In the genomic region with DNA sequence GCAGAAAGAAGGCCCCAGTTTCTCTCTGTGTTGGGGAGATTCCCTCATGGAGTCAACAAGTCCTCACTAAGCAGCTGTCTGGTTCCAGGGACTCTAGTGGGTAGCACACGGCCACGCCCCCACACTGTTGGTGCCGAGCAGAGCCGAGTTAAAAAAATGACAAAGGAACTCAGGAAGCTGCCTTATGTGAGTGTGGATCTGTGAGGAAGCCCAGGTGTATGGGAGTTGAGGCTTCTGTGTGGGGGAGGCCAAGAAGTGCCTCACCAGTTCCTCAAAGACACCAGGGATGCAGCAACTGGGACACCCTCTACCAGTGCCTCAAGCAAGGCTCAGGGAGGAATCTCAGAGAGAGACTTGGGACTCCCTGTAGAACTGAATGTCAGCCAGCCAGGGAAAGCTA, we compare ENCODE assay signal across 26 mouse cellular contexts. TPM values are rescaled to one million over a fixed set of nuclear protein-coding genes. Genes with fewer than 3 reads are reported as not detected.
DNase-seq lines count a peak whose midpoint lies in the region; ATAC-seq lines count a peak whose summit lies in the region.
"Had no signal": no experiment of that assay in that cellular context is flagged by ENCODE, and none has a peak within 500 bp of the region (broad histone marks: within the 10 kb centered on the region; RNA-seq: fewer than 3 reads in every experiment).

No protein-coding gene starts in this region.

- H3K27me3 ChIP-seq in embryonic facial prominence, embryonic 13.5 days: peaks cover 54% of the 10 kb centered on the region
- peaks cover 60% of the 10 kb centered on the region for H3K27me3 ChIP-seq in embryonic facial prominence, embryonic 10.5 days (replicated peaks; ENCODE audit: low read depth, poor library complexity, severe bottlenecking)

- no peak for ATAC-seq in embryonic facial prominence, embryonic 13.5 days (ENCODE audit: insufficient number of reproducible peaks, insufficient read depth, low FRiP score, low TSS enrichment, low read depth)
- ATAC-seq: activated CD4-positive, CD25-positive, alpha-beta regulatory T cell, adult 4 months; forebrain, embryonic 15.5 days; hindbrain, embryonic 16.5 days had no signal

- 70% methylated on average over 4 of the region's 4 CpGs for WGBS in embryonic facial prominence, embryonic 13.5 days
- 87% methylated on average over 4 of the region's 4 CpGs for WGBS in embryonic facial prominence, embryonic 10.5 days

- no peak for DNase-seq in embryonic facial prominence, embryonic 10.5 days (ENCODE audit: low spot score)
- peak; percentile 55 for DNase-seq in layer of hippocampus, adult 9-11 months
- no peak for DNase-seq in layer of hippocampus, postnatal 25 days (ENCODE audit: extremely low spot score in 1 of 2, low spot score in 1 of 2)
- DNase-seq in right cerebral cortex, adult 18-20 months: peak; percentile 52
- DNase-seq in right cerebral cortex, postnatal 14 days: no peak
- DNase-seq in brain, adult 2 months (ENCODE audit: low read depth, low spot score): peak; percentile 54
- DNase-seq in kidney, postnatal 36 days: no peak
- DNase-seq: adrenal gland, adult 8-10 months; adrenal gland, postnatal 25 days; cerebellum, adult 9-10 months; gastrocnemius, adult 2 months; gastrocnemius, postnatal 14 days; heart, adult 18-20 months; heart, postnatal 10 days; heart, postnatal 36 days had no signal

- no peak overlapping the region for H3K4me2 ChIP-seq in embryonic facial prominence, embryonic 13.5 days
- H3K4me2 ChIP-seq: embryonic facial prominence, embryonic 12.5 days; forebrain, embryonic 12.5 days; forebrain, embryonic 15.5 days; heart, embryonic 12.5 days; heart, embryonic 15.5 days; hindbrain, embryonic 13.5 days had no signal

- no peak overlapping the region for H3K27ac ChIP-seq in embryonic facial prominence, embryonic 13.5 days
- no peak overlapping the region for H3K27ac ChIP-seq in embryonic facial prominence, embryonic 10.5 days (replicated peaks)
- H3K27ac ChIP-seq: embryonic facial prominence, embryonic 12.5 days; forebrain, embryonic 12.5 days; forebrain, embryonic 15.5 days; gastrocnemius, adult 2 months; heart, embryonic 15.5 days; hindbrain, embryonic 10.5 days; hindbrain, embryonic 13.5 days had no signal

- peaks cover 34% of the 10 kb centered on the region for H3K4me1 ChIP-seq in embryonic facial prominence, embryonic 13.5 days
- peaks cover 28% of the 10 kb centered on the region for H3K4me1 ChIP-seq in embryonic facial prominence, embryonic 10.5 days

- no peak overlapping the region for H3K4me3 ChIP-seq in embryonic facial prominence, embryonic 13.5 days
- H3K4me3 ChIP-seq in embryonic facial prominence, embryonic 10.5 days: no peak overlapping the region
- H3K4me3 ChIP-seq: embryonic facial prominence, embryonic 12.5 days; erythroblast, embryonic 14.5 days; forebrain, embryonic 12.5 days; forebrain, embryonic 15.5 days; gastrocnemius, adult 2 months; heart, embryonic 12.5 days; heart, embryonic 15.5 days; hindbrain, embryonic 10.5 days; hindbrain, embryonic 13.5 days had no signal

- no peaks in the 10 kb centered on the region for H3K36me3 ChIP-seq in embryonic facial prominence, embryonic 13.5 days
- no peaks in the 10 kb centered on the region for H3K36me3 ChIP-seq in embryonic facial prominence, embryonic 10.5 days (replicated peaks)
- H3K36me3 ChIP-seq: embryonic facial prominence, embryonic 12.5 days; forebrain, embryonic 12.5 days; forebrain, embryonic 15.5 days; heart, embryonic 12.5 days; heart, embryonic 15.5 days; hindbrain, embryonic 10.5 days; hindbrain, embryonic 13.5 days had no signal

- H3K9me3 ChIP-seq in embryonic facial prominence, embryonic 13.5 days: no peaks in the 10 kb centered on the region
- no peaks in the 10 kb centered on the region for H3K9me3 ChIP-seq in embryonic facial prominence, embryonic 10.5 days
- H3K9me3 ChIP-seq: embryonic facial prominence, embryonic 12.5 days; forebrain, embryonic 12.5 days; forebrain, embryonic 15.5 days; heart, embryonic 12.5 days; heart, embryonic 15.5 days; hindbrain, embryonic 10.5 days; hindbrain, embryonic 13.5 days had no signal

- 0 out of 2 replicates have a peak overlapping the region, but pooled peaks have one; percentile 2 for H3K9ac ChIP-seq in embryonic facial prominence, embryonic 13.5 days
- H3K9ac ChIP-seq: embryonic facial prominence, embryonic 12.5 days; forebrain, embryonic 12.5 days; forebrain, embryonic 15.5 days; heart, embryonic 12.5 days; heart, embryonic 15.5 days; hindbrain, embryonic 13.5 days had no signal

RNA-seq across cellular contexts. Expression of a gene that starts 34.8 kb away (rescaled TPM):
- polyA plus RNA-seq in embryonic facial prominence, embryonic 13.5 days (2015; fragmentation: Nextera tagmentation; extraction: Ambion mirVana): 31.9 and 34.8 TPM in 2 replicates
- polyA plus RNA-seq in embryonic facial prominence, embryonic 10.5 days (2016; fragmentation: Nextera tagmentation; extraction: Ambion mirVana): 22.9 and 23.1 TPM in 2 replicates
- 10 to 100 TPM; 17.7 to 17.9 TPM for total RNA-seq in layer of hippocampus, postnatal 25 days (2021)

RNA-seq across cellular contexts. Expression of a gene that starts 42.7 kb away (rescaled TPM):
- polyA plus RNA-seq in embryonic facial prominence, embryonic 13.5 days (2015; fragmentation: Nextera tagmentation; extraction: Ambion mirVana): 2.4 and 3.0 TPM in 2 replicates
- 1.8 TPM in 2 replicates for polyA plus RNA-seq in embryonic facial prominence, embryonic 10.5 days (2016; fragmentation: Nextera tagmentation; extraction: Ambion mirVana)
- total RNA-seq in layer of hippocampus, postnatal 25 days (2021): 10 to 100 TPM; 63.9 to 73.7 TPM

RNA-seq across cellular contexts. Expression of a gene that starts 54.2 kb away (rescaled TPM):
- polyA plus RNA-seq in embryonic facial prominence, embryonic 13.5 days (2015; fragmentation: Nextera tagmentation; extraction: Ambion mirVana): 0.12 and 0.13 TPM in 2 replicates
- polyA plus RNA-seq in embryonic facial prominence, embryonic 10.5 days (2016; fragmentation: Nextera tagmentation; extraction: Ambion mirVana): 0.12 and 0.26 TPM in 2 replicates
- under 1 TPM; 0.26 to 0.27 TPM for total RNA-seq in layer of hippocampus, postnatal 25 days (2021)
- total RNA-seq: gastrocnemius, adult 2 months; gastrocnemius, postnatal 14 days; heart, adult 18-20 months; heart, postnatal 10 days; heart, postnatal 36 days had no signal
- polyA plus RNA-seq: forebrain, embryonic 15.5 days had no signal

Comparison
In these comparisons a context has a peak if more than half of its experiments do, and no peak if none do; other contexts are left out.
1. DNase-seq: peak in layer of hippocampus, adult 9-11 months (single experiment), right cerebral cortex, adult 18-20 months (single experiment) and brain, adult 2 months (single experiment); none in embryonic facial prominence, embryonic 10.5 days (single experiment), layer of hippocampus, postnatal 25 days (0 of 2), right cerebral cortex, postnatal 14 days (single experiment) and kidney, postnatal 36 days (0 of 2).